ENCODE assay signal across 9 mouse cellular contexts in the genomic region with DNA sequence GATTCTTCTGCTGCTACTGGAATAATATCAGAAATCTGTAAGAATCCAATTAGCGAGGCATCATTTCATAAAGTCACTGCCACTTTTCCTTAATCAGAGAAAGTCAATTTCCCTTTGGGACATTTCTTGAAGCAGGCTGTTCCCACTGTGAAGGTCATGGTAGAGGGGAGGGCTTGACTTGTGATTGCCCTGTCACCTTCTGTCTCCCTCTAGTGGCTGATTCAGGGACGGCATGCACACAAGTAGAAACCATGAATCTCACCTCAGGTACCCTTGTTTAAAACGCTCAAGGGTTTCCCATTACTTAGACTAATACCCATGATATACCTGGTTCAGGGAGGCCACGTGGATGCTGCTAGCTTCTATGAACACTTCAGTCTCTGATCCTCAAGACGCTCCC. TPM values are rescaled to one million over a fixed set of nuclear protein-coding genes. Genes with fewer than 3 reads are reported as not detected.
DNase-seq lines count a peak whose midpoint lies in the region; ATAC-seq and TF ChIP-seq lines count a peak whose summit lies in the region.
"Had no signal": no experiment of that assay in that cellular context is flagged by ENCODE, and none has a peak within 500 bp of the region (broad histone marks: within the 10 kb centered on the region; RNA-seq: fewer than 3 reads in every experiment).

No protein-coding gene starts in this region.

- H3K4me3 ChIP-seq in kidney, postnatal 0 days (replicated peaks; ENCODE audit: low read depth, low read length) = no peak overlapping the region
- H3K4me3 ChIP-seq: megakaryocyte, embryonic 14.5 days had no signal

- no peaks in the 10 kb centered on the region for H3K27me3 ChIP-seq in kidney, postnatal 0 days (ENCODE audit: insufficient read depth, low read length)
- H3K27me3 ChIP-seq: megakaryocyte, embryonic 14.5 days had no signal

- no peaks in the 10 kb centered on the region for H3K36me3 ChIP-seq in kidney, postnatal 0 days (ENCODE audit: insufficient read depth, low read length)

- H3K4me2 ChIP-seq in kidney, postnatal 0 days (ENCODE audit: low read length) = no peak overlapping the region

- no peaks in the 10 kb centered on the region for H3K4me1 ChIP-seq in kidney, postnatal 0 days (replicated peaks; ENCODE audit: insufficient read depth, low read length)
- H3K4me1 ChIP-seq: megakaryocyte, embryonic 14.5 days had no signal

- 73% methylated on average over 5 of the region's 5 CpGs for WGBS in kidney, postnatal 0 days

- no peak for TF ChIP-seq POLR2A in brain, embryonic 14.5 days (IDR thresholded peaks at IDR 0.05; ENCODE audit: borderline replicate concordance, extremely low read depth, insufficient read depth, insufficient read length, poor library complexity, severe bottlenecking)

- ATAC-seq in kidney, postnatal 0 days (replicated peaks; ENCODE audit: low FRiP score, low read depth) = no peak

- no peak overlapping the region for H3K27ac ChIP-seq in kidney, postnatal 0 days

- H3K9ac ChIP-seq in kidney, postnatal 0 days (ENCODE audit: low read depth, low read length) = no peak overlapping the region

- TF ChIP-seq CTCF in brain, embryonic 14.5 days (IDR thresholded peaks at IDR 0.05; ENCODE audit: borderline replicate concordance, extremely low read depth, insufficient read depth, insufficient read length) = peak; percentile 54; the same call in 1 of the 2 replicates
- TF ChIP-seq CTCF in kidney, postnatal 0 days (IDR thresholded peaks at IDR 0.05; ENCODE audit: low read depth) = peak; percentile 65

- DNase-seq in gastrocnemius, adult 18-20 months (ENCODE audit: low spot score) = peak; percentile 31
- no peak for DNase-seq in gastrocnemius, adult 8-10 months (ENCODE audit: low spot score in 2 of 2)
- peak; percentile 23 for DNase-seq in right cerebral cortex, postnatal 14 days
- DNase-seq in right cerebral cortex, postnatal 25 days = no peak
- no peak for DNase-seq in brain, embryonic 14.5 days (ENCODE audit: low read depth)
- DNase-seq in kidney, postnatal 0 days (ENCODE audit: low spot score) = peak; percentile 11
- peak; percentile 3 for DNase-seq in retina, postnatal 7 days (ENCODE audit: low read depth, low spot score)
- DNase-seq in cerebellum, adult 8-10 months = no peak

- H3K9me3 ChIP-seq in kidney, postnatal 0 days (replicated peaks; ENCODE audit: low read length) = no peaks in the 10 kb centered on the region

RNA-seq across cellular contexts. Expression of gene Ldb2, which starts 31.8 kb away (rescaled TPM):
- total RNA-seq in gastrocnemius, adult 18-20 months (2021) = 1 to 10 TPM; 2.9 to 3.5 TPM
- total RNA-seq in gastrocnemius, adult 8-10 months (2022) = 1 to 10 TPM; 1.4 to 2.9 (median 2.4) TPM
- 27.9 and 40.3 TPM in 2 replicates for polyA plus RNA-seq in brain, embryonic 14.5 days (2012; rRNA removed)
- 81.7 and 82.9 TPM in 2 replicates for polyA plus RNA-seq in kidney, postnatal 0 days (2015; fragmentation: Nextera tagmentation; extraction: Ambion mirVana)

Comparison
In these comparisons a context has a peak if more than half of its experiments do, and no peak if none do; other contexts are left out.
1. DNase-seq: peak in gastrocnemius, adult 18-20 months (single experiment), right cerebral cortex, postnatal 14 days (single experiment), kidney, postnatal 0 days (single experiment) and retina, postnatal 7 days (single experiment); none in gastrocnemius, adult 8-10 months (0 of 2), right cerebral cortex, postnatal 25 days (single experiment), brain, embryonic 14.5 days (single experiment) and cerebellum, adult 8-10 months (single experiment).